Mouse (Mus musculus) limb, embryonic 14.5 days (tissue): ENCODE results near the gene Ncor2. TPM values are rescaled to one million over a fixed set of nuclear protein-coding genes. Genes with fewer than 3 reads are reported as not detected.

Source experiments
- ATAC-seq: fragments of 200-750 bp; cut with Nextera tagmentation; 2 replicates; pipeline ENCODE4 v1.8.0; 2017; ENCODE audit warnings: low read depth, moderate number of reproducible peaks, moderate TSS enrichment; ENCODE audit not compliant: low FRiP score
- DNase-seq: peaks from one replicate; pipeline ENCODE4 v3.0.0-alpha.2; 2015; ENCODE audit warnings: low spot score
- H3K27ac ChIP-seq: fragments of 300-500 bp; sonication (generic); replicated peaks from 2 replicates; pipeline ENCODE4 v1.5.1; 2014; ENCODE audit warnings: low read depth, mild to moderate bottlenecking, low read length, moderate library complexity, mixed read lengths
- H3K27me3 ChIP-seq: fragments of 300-500 bp; sonication (generic); 2 replicates; pipeline ENCODE4 v1.6.1; 2014; ENCODE audit warnings: low read length, mixed read lengths; ENCODE audit not compliant: control insufficient read depth, insufficient read depth
- H3K36me3 ChIP-seq: fragments of 300-500 bp; sonication (generic); 2 replicates; pipeline ENCODE4 v1.6.1; 2014; ENCODE audit warnings: mild to moderate bottlenecking, low read length, moderate library complexity, mixed read lengths; ENCODE audit not compliant: control insufficient read depth, insufficient read depth
- H3K4me1 ChIP-seq: fragments of 300-500 bp; sonication (generic); 2 replicates; pipeline ENCODE4 v1.6.1; 2014; ENCODE audit warnings: antibody characterized with exemption, low read length, mixed read lengths; ENCODE audit not compliant: control insufficient read depth, insufficient read depth
- H3K4me2 ChIP-seq: fragments of 300-500 bp; sonication (generic); replicated peaks from 2 replicates; pipeline ENCODE4 v1.6.1; 2014; ENCODE audit warnings: low read depth, mild to moderate bottlenecking, low read length, moderate library complexity; ENCODE audit not compliant: severe bottlenecking
- H3K4me3 ChIP-seq: fragments of 300-500 bp; sonication (generic); replicated peaks from 2 replicates; pipeline ENCODE4 v1.5.1; 2014; ENCODE audit warnings: low read length
- H3K9ac ChIP-seq: fragments of 300-500 bp; sonication (generic); 2 replicates; pipeline ENCODE4 v1.6.1; 2014; ENCODE audit warnings: mild to moderate bottlenecking, low read depth, low read length, moderate library complexity; ENCODE audit not compliant: severe bottlenecking
- H3K9me3 ChIP-seq: fragments of 300-500 bp; sonication (generic); 2 replicates; pipeline ENCODE4 v1.6.1; 2016; ENCODE audit warnings: low read length; ENCODE audit not compliant: control insufficient read depth
- POLR2A ChIP-seq: fragments of 200-500 bp; IDR thresholded peaks from 2 replicates; pipeline ENCODE4 v1.8.0; 2012; ENCODE audit warnings: inconsistent platforms, mild to moderate bottlenecking, moderate library complexity, borderline replicate concordance; ENCODE audit not compliant: insufficient read depth, insufficient read length; ENCODE audit errors: extremely low read depth
- WGBS: fragments of 180-500 bp; shearing (Covaris S2); extraction: QIAGEN DNeasy Blood & Tissue Kit; methylation state at CpG from one replicate; pipeline ENCODE4 v1.1.7; 2014; 5-methylcytosine and 5-hydroxymethylcytosine counted together
- polyA plus RNA-seq, 2 experiments: library from polyadenylated mRNA; depleted of rRNA in 1 of 2; stranded (reverse) in 1 of 2; unstranded in 1 of 2; fragments of >200 nt; fragmentation: Nextera tagmentation in 1 of 2; extraction: Ambion mirVana in 1 of 2; gene quantifications; 2 replicates each; pipeline versions ENCODE4 v1.2.1 to v1.2.3; 2012 to 2014

The Ncor2 gene
- polyA plus RNA-seq, 2 experiments, result 39.3 to 75.9 TPM

- peak; percentile 87 for ATAC-seq
- TF ChIP-seq POLR2A, result no peak
Observed at GRCm38 (mm10) chr5:125184826-125185225, 5.8 kb upstream of the Ncor2 start.

GRCm38 (mm10) chr5:125183321-125184003 is 4.4 kb upstream of the Ncor2 start:
- no peak for TF ChIP-seq POLR2A
- Histone ChIP-seq H3K27me3 (no peaks in the 10 kb centered on the region), H3K9ac (no peak overlapping the region), H3K9me3 (no peaks in the 10 kb centered on the region), H3K4me1 (peaks cover 37% of the 10 kb centered on the region), H3K36me3 (no peaks in the 10 kb centered on the region), H3K4me3 (no peak overlapping the region), H3K4me2 (peak overlapping the region; percentile 17; the same call in 1 of the 2 replicates), H3K27ac (peak overlapping the region; percentile 88)
- no peak for ATAC-seq
- DNase-seq, result peak; percentile 55
- WGBS, result 27% methylated on average over 23 of the region's 23 CpGs

More at GRCm38 (mm10) chr5:125184826-125185225, 5.8 kb upstream of the Ncor2 start:
- H3K27me3 ChIP-seq, result no peaks in the 10 kb centered on the region
- 2% methylated on average over 6 of the region's 6 CpGs for WGBS
- H3K36me3 ChIP-seq, result no peaks in the 10 kb centered on the region
- H3K9me3 ChIP-seq, result no peaks in the 10 kb centered on the region
- H3K4me2 ChIP-seq, result no peak overlapping the region
- peak overlapping the region; percentile 12; the same call in 1 of the 2 replicates for H3K9ac ChIP-seq
- peak; percentile 83 for DNase-seq
- peaks cover 33% of the 10 kb centered on the region for H3K4me1 ChIP-seq
- no peak overlapping the region for H3K4me3 ChIP-seq
- H3K27ac ChIP-seq, result peak overlapping the region; percentile 88

- no peak for ATAC-seq
- Histone ChIP-seq H3K4me3 (no peak overlapping the region), H3K4me2 (no peak overlapping the region), H3K4me1 (peaks cover 52% of the 10 kb centered on the region), H3K36me3 (no peaks in the 10 kb centered on the region), H3K9me3 (no peaks in the 10 kb centered on the region), H3K27ac (no peak overlapping the region), H3K9ac (no peak overlapping the region), H3K27me3 (no peaks in the 10 kb centered on the region)
- DNase-seq, result no peak
- TF ChIP-seq POLR2A, result no peak
- 97% methylated on average over 6 of the region's 6 CpGs for WGBS
Observed at GRCm38 (mm10) chr5:125180630-125181263, 1.7 kb upstream of the Ncor2 start.

GRCm38 (mm10) chr5:125179735-125180629 is 963 bp upstream of the Ncor2 start:
- 4% methylated on average over 20 of the region's 25 CpGs for WGBS
- TF ChIP-seq POLR2A, result no peak
- Histone ChIP-seq H3K4me3 (peak overlapping the region; percentile 91), H3K4me2 (peak overlapping the region; percentile 80), H3K9ac (peak overlapping the region; percentile 90), H3K36me3 (no peaks in the 10 kb centered on the region), H3K27ac (peak overlapping the region; percentile 89), H3K9me3 (no peaks in the 10 kb centered on the region), H3K27me3 (no peaks in the 10 kb centered on the region), H3K4me1 (peaks cover 52% of the 10 kb centered on the region)
- DNase-seq, result no peak
- ATAC-seq, result peak; percentile 17
